Mouse (Mus musculus) erythroblast, embryonic 14.5 days (primary cell): ENCODE results near the gene Cab39l.

Experiments used
- GATA1 ChIP-seq: IDR thresholded peaks from 2 replicates; pipeline ENCODE4 v1.6.1; 2012; ENCODE audit warnings: low read length, inconsistent platforms, mixed read lengths
- TAL1 ChIP-seq: IDR thresholded peaks from 3 replicates; pipeline ENCODE4 v1.6.1; 2012; ENCODE audit warnings: low read length, inconsistent platforms, mixed read lengths

DNA sequence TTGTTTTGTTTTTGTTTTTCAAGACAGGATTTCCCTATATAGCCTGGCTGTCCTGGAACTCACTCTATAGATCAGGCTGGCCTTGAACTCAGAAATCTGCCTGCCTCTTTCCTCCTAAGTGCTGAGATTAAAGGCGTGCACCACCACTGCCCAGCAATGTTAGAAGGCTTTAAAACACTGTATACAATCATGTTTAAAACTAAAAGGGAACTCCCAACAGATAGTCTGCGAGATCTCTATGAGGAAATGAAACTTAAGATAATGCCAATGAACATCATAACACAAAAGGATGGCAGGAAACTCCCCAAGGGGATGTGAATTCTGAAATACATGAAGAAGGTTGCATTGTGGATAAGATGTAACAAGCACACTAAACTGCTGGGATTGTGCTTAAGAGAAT lies 2.3 kb upstream of the Cab39l start:
- TF ChIP-seq TAL1 = no peak
- no peak for TF ChIP-seq GATA1
